9 mouse cellular contexts compared by ENCODE assay signal in the genomic region with DNA sequence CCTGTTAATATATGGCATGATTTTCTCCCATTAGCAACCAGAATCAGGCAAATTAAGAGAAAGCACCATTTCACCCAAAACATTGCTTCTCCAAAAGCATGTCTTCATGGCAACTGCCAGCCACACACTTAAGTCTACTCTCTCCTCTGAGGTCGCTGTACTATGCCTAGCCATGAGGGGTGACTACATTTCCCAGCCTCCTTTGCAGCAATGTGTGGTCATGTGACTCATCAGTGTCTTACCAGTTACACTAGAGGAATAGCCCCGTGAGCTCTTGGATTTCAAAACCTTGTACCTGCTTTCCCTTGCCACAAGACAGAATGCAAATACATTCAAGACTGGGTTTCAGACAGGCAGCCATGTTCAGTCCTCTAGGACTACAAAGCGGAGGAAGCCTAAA. TPM values are rescaled to one million over a fixed set of nuclear protein-coding genes. Genes with fewer than 3 reads are reported as not detected.
DNase-seq lines count a peak whose midpoint lies in the region; ATAC-seq and TF ChIP-seq lines count a peak whose summit lies in the region.
"Had no signal": no experiment of that assay in that cellular context is flagged by ENCODE, and none has a peak within 500 bp of the region (broad histone marks: within the 10 kb centered on the region; RNA-seq: fewer than 3 reads in every experiment).

No protein-coding gene starts in this region.

- no peaks in the 10 kb centered on the region for H3K4me1 ChIP-seq in kidney, adult 2 months (ENCODE audit: control insufficient read depth, insufficient read depth, low read length)
- H3K4me1 ChIP-seq in intestine, postnatal 0 days (replicated peaks; ENCODE audit: control insufficient read depth, insufficient read depth, low read length), result no peaks in the 10 kb centered on the region
- no peaks in the 10 kb centered on the region for H3K4me1 ChIP-seq in midbrain, postnatal 0 days (ENCODE audit: insufficient read depth, low read length)

- no peak for TF ChIP-seq CTCF in kidney, adult 2 months (conservative IDR thresholded peaks at IDR 0.05; ENCODE audit: insufficient read depth, insufficient read length, low read depth, low read length)
- TF ChIP-seq CTCF in intestine, postnatal 0 days (IDR thresholded peaks at IDR 0.05; ENCODE audit: low read depth), result no peak
- no peak for TF ChIP-seq CTCF in midbrain, postnatal 0 days (IDR thresholded peaks at IDR 0.05)

- ATAC-seq in intestine, postnatal 0 days, result peak; percentile 64; the same call in 1 of the 2 replicates
- peak; percentile 47; the same call in 1 of the 2 replicates for ATAC-seq in midbrain, postnatal 0 days (ENCODE audit: low FRiP score)

- H3K9ac ChIP-seq in intestine, postnatal 0 days (ENCODE audit: low read depth, low read length), result no peak overlapping the region
- H3K9ac ChIP-seq in midbrain, postnatal 0 days (replicated peaks; ENCODE audit: low read length, poor library complexity, severe bottlenecking), result no peak overlapping the region

- no peak overlapping the region for H3K4me2 ChIP-seq in intestine, postnatal 0 days (replicated peaks; ENCODE audit: low read depth)
- no peak overlapping the region for H3K4me2 ChIP-seq in midbrain, postnatal 0 days (ENCODE audit: low read depth, low read length, poor library complexity, severe bottlenecking)

- TF ChIP-seq POLR2A in kidney, adult 2 months (IDR thresholded peaks at IDR 0.05; ENCODE audit: low read depth, low read length), result no peak

- H3K27ac ChIP-seq in kidney, adult 2 months (ENCODE audit: insufficient read depth, low read depth, low read length), result no peak overlapping the region
- H3K27ac ChIP-seq in intestine, postnatal 0 days (ENCODE audit: low read depth, low read length), result no peak overlapping the region
- no peak overlapping the region for H3K27ac ChIP-seq in midbrain, postnatal 0 days (ENCODE audit: low read depth, low read length)

- no peaks in the 10 kb centered on the region for H3K9me3 ChIP-seq in intestine, postnatal 0 days (ENCODE audit: control insufficient read depth)
- no peaks in the 10 kb centered on the region for H3K9me3 ChIP-seq in midbrain, postnatal 0 days (ENCODE audit: low read length)

- no peak overlapping the region for H3K4me3 ChIP-seq in kidney, adult 2 months (ENCODE audit: insufficient read depth, low read depth, low read length)
- H3K4me3 ChIP-seq in intestine, postnatal 0 days (ENCODE audit: low read depth, low read length), result no peak overlapping the region
- no peak overlapping the region for H3K4me3 ChIP-seq in midbrain, postnatal 0 days (ENCODE audit: low read depth, low read length)

- 49% methylated on average over 3 of the region's 3 CpGs for WGBS in kidney, adult 2 months
- WGBS in intestine, postnatal 0 days, result 59% methylated on average over 3 of the region's 3 CpGs
- WGBS in midbrain, postnatal 0 days, result 53% methylated on average over 3 of the region's 3 CpGs

- H3K27me3 ChIP-seq in kidney, adult 2 months (replicated peaks; ENCODE audit: control insufficient read depth, insufficient read depth, low read length), result no peaks in the 10 kb centered on the region
- no peaks in the 10 kb centered on the region for H3K27me3 ChIP-seq in intestine, postnatal 0 days (replicated peaks; ENCODE audit: control insufficient read depth, insufficient read depth, low read length)
- no peaks in the 10 kb centered on the region for H3K27me3 ChIP-seq in midbrain, postnatal 0 days (ENCODE audit: insufficient read depth, low read length)

- H3K36me3 ChIP-seq in kidney, adult 2 months (ENCODE audit: control insufficient read depth, insufficient read depth, low read length), result no peaks in the 10 kb centered on the region
- no peaks in the 10 kb centered on the region for H3K36me3 ChIP-seq in intestine, postnatal 0 days (ENCODE audit: control insufficient read depth, insufficient read depth)
- H3K36me3 ChIP-seq in midbrain, postnatal 0 days (ENCODE audit: insufficient read depth, low read length), result peaks cover 5% of the 10 kb centered on the region; the same call in 1 of the 2 replicates

- DNase-seq in kidney, adult 2 months, result peak; percentile 50
- no peak for DNase-seq in kidney, adult 11 months
- peak; percentile 77 for DNase-seq in R1 (ENCODE audit: low read depth, low spot score)
- DNase-seq in midbrain, postnatal 0 days (ENCODE audit: low spot score), result peak; percentile 40
- no peak for DNase-seq in layer of hippocampus, postnatal 36 days
- DNase-seq in spleen, postnatal 4 days (ENCODE audit: low spot score in 2 of 2), result no peak
- no peak for DNase-seq in heart, postnatal 4 days
- DNase-seq: gastrocnemius, postnatal 14 days had no signal

RNA-seq across cellular contexts. Expression of a gene that starts 8.6 kb away (rescaled TPM):
- polyA plus RNA-seq in kidney, adult 2 months (2012; rRNA removed), result 3.3 and 3.4 TPM in 2 replicates
- polyA plus RNA-seq in intestine, postnatal 0 days (2015; fragmentation: Nextera tagmentation; extraction: Ambion mirVana), result 2.6 and 3.3 TPM in 2 replicates
- 31.0 and 31.1 TPM in 2 replicates for total RNA-seq in midbrain, postnatal 0 days (2014; rRNA removed)
- 21.6 and 28.5 TPM in 2 replicates for polyA plus RNA-seq in midbrain, postnatal 0 days (2015; fragmentation: Nextera tagmentation; extraction: Ambion mirVana)
- 10 to 100 TPM; 12.2 to 13.0 TPM for total RNA-seq in layer of hippocampus, postnatal 36 days (2021)
- total RNA-seq in heart, postnatal 4 days (2021), result 10 to 100 TPM; 11.9 to 13.2 TPM

RNA-seq across cellular contexts. Expression of a gene that starts 58.6 kb away (rescaled TPM):
- polyA plus RNA-seq in kidney, adult 2 months (2012; rRNA removed), result 4.3 and 6.5 TPM in 2 replicates
- 45.2 and 47.1 TPM in 2 replicates for polyA plus RNA-seq in intestine, postnatal 0 days (2015; fragmentation: Nextera tagmentation; extraction: Ambion mirVana)
- total RNA-seq in midbrain, postnatal 0 days (2014; rRNA removed), result 24.4 and 31.8 TPM in 2 replicates
- polyA plus RNA-seq in midbrain, postnatal 0 days (2015; fragmentation: Nextera tagmentation; extraction: Ambion mirVana), result 48.9 and 54.9 TPM in 2 replicates
- 10 to 100 TPM; 34.3 to 41.3 TPM for total RNA-seq in layer of hippocampus, postnatal 36 days (2021)
- total RNA-seq in heart, postnatal 4 days (2021), result 10 to 100 TPM; 45.0 to 47.3 TPM

Comparison
In these comparisons a context has a peak if more than half of its experiments do, and no peak if none do; other contexts are left out.
1. DNase-seq: peak in kidney, adult 2 months (single experiment), R1 (single experiment) and midbrain, postnatal 0 days (single experiment); none in kidney, adult 11 months (single experiment), layer of hippocampus, postnatal 36 days (0 of 2), spleen, postnatal 4 days (0 of 2) and heart, postnatal 4 days (single experiment).